Mouse (Mus musculus) heart, embryonic 13.5 days (tissue): Measurements from ENCODE around the gene Opn1mw. TPM values are rescaled to one million over a fixed set of nuclear protein-coding genes. Genes with fewer than 3 reads are reported as not detected.
"Not testable (repeated sequence)": the region's sequence is repeated elsewhere in the genome, so short reads cannot be mapped to it uniquely, and the experiment has no call there.

Experiments used
- ATAC-seq: fragments of 200-750 bp; cut with Nextera tagmentation; 2 replicates; pipeline ENCODE4 v1.8.0; 2017; ENCODE audit warnings: moderate TSS enrichment; ENCODE audit not compliant: insufficient number of reproducible peaks, low FRiP score, low TSS enrichment; ENCODE audit errors: extremely low read depth
- H3K27ac ChIP-seq: fragments of 300-500 bp; sonication (generic); replicated peaks from 2 replicates; pipeline ENCODE4 v1.5.1; 2015; ENCODE audit warnings: moderate library complexity, mild to moderate bottlenecking, inconsistent platforms
- H3K27me3 ChIP-seq: fragments of 300-500 bp; sonication (generic); replicated peaks from 2 replicates; pipeline ENCODE4 v1.6.1; 2015; ENCODE audit warnings: mild to moderate bottlenecking, inconsistent platforms
- H3K36me3 ChIP-seq: fragments of 300-500 bp; sonication (generic); 2 replicates; pipeline ENCODE4 v1.6.1; 2015; ENCODE audit warnings: mild to moderate bottlenecking, inconsistent platforms
- H3K4me1 ChIP-seq: fragments of 300-500 bp; sonication (generic); 2 replicates; pipeline ENCODE4 v1.6.1; 2015; ENCODE audit warnings: inconsistent platforms
- H3K4me2 ChIP-seq: fragments of 300-500 bp; sonication (generic); 2 replicates; pipeline ENCODE4 v1.6.1; 2015; ENCODE audit warnings: inconsistent platforms, mild to moderate bottlenecking, moderate library complexity
- H3K4me3 ChIP-seq: fragments of 300-500 bp; sonication (generic); 2 replicates; pipeline ENCODE4 v1.5.1; 2015; ENCODE audit warnings: moderate library complexity, mild to moderate bottlenecking, inconsistent platforms
- H3K9ac ChIP-seq: fragments of 300-500 bp; sonication (generic); 2 replicates; pipeline ENCODE4 v1.6.1; 2015; ENCODE audit warnings: inconsistent platforms, mild to moderate bottlenecking, moderate library complexity
- H3K9me3 ChIP-seq: fragments of 300-500 bp; sonication (generic); 2 replicates; pipeline ENCODE4 v1.6.1; 2016; ENCODE audit warnings: inconsistent platforms
- WGBS: fragments of 180-500 bp; shearing (Covaris S2); methylation state at CpG from one replicate; pipeline ENCODE4 v1.1.7; 2015; ENCODE audit warnings: mixed read lengths; 5-methylcytosine and 5-hydroxymethylcytosine counted together
- polyA plus RNA-seq: library from polyadenylated mRNA; unstranded; fragments of >200 nt; fragmentation: Nextera tagmentation; extraction: Ambion mirVana; gene quantifications from 2 replicates; pipeline ENCODE4 v1.2.1, GENCODE M21; 2015

The Opn1mw gene
- polyA plus RNA-seq, 1 experiment from 2014 or later, result not detected

DNA sequence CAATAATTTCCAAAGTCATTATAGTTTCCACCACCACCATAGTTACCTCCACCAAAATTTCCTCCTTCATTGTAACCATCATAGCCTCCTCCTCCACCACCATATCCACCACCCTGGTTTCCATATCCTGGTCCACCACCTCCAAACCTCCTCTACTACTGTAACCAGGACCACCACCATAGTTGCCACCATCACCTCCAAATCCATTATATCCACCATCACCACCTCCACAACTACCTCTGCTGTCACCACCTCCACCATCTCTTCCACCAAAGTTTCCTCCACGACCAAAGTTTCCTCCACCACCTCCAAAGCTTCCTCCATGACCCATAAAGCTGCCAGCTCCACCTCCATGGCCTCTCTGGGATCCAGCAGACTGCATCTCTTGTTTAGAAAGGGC is 8.0 kb downstream of the Opn1mw start, which contains the start of gene Mecp2:
Gene Mecp2, minus strand, starts transcription at position 101 of the 400 bp plus-strand sequence.
- H3K4me1 ChIP-seq, H3K36me3 ChIP-seq, H3K4me2 ChIP-seq, H3K4me3 ChIP-seq, H3K9ac ChIP-seq, H3K9me3 ChIP-seq, ATAC-seq, H3K27me3 ChIP-seq, H3K27ac ChIP-seq: not testable (repeated sequence)
- 24% methylated on average over 1 of the region's 1 CpGs for WGBS

DNA sequence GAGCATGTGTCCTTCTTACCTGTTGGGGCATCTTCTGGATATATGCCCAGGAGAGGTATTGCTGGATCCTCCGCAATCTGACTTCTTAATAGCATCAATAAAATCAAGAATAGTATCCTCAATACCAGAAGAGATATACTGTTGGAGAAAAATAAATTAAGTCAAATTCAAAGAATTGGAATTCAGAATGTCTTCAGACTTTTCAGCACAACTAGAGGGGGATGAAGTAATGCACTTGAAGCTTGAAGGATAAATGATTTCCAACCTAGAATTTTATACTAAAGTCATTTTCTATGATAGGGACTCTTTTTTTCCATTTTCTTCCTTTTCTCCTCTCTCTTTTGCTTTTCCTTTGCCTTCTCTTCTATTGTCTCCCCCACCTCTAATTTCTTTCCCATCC is 40.5 kb downstream of the Opn1mw start, which contains the start of gene Tex28:
Gene Tex28, minus strand, starts transcription at position 101 of the 400 bp plus-strand sequence.
- Histone ChIP-seq H3K27ac (no peak within 1 kb of the TSS), H3K4me3 (no peak within 1 kb of the TSS), H3K4me1 (no peaks in the 10 kb centered on the region), H3K9me3 (no peaks in the 10 kb centered on the region), H3K27me3 (no peaks in the 10 kb centered on the region), H3K36me3 (no peaks in the 10 kb centered on the region), H3K9ac (no peak within 1 kb of the TSS), H3K4me2 (no peak within 1 kb of the TSS)
- 89% methylated on average over 1 of the region's 1 CpGs for WGBS
- no peak for ATAC-seq

DNA sequence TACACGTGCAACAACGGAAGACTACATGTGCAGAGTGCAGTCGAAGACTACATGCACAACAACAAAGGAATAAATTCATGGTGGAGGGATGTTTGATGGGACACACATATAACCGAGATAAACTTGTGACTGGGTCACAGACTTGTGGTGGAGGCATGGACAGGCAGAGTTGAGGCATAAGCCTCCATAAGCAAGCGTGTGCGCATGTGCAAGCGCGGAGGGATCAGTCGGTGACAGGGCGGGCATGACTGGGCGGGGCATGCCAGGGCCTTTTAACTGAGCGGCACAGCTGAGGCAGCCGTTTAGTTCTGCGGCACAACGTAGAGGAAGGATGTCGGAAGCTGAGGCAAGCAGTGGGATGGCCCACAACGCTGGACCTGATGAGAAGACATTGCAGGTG is 49.7 kb downstream of the Opn1mw start, which contains the start of gene Tktl1:
Gene Tktl1, plus strand, starts transcription at position 301 of the 400 bp plus-strand sequence.
- Histone ChIP-seq H3K9ac (no peak within 1 kb of the TSS), H3K27me3 (no peaks in the 10 kb centered on the region), H3K27ac (no peak within 1 kb of the TSS), H3K4me1 (no peaks in the 10 kb centered on the region), H3K4me3 (no peak within 1 kb of the TSS), H3K4me2 (no peak within 1 kb of the TSS), H3K36me3 (no peaks in the 10 kb centered on the region), H3K9me3 (peaks cover 3% of the 10 kb centered on the region; the same call in 1 of the 2 replicates)
- 81% methylated on average over 17 of the region's 17 CpGs for WGBS
- ATAC-seq, result no peak

Other genes with a start within 250 kb of the Opn1mw start
- gene Avpr2, start 235.4 kb upstream of the Opn1mw start, polyA plus RNA-seq, result 0.13 TPM in 1 of 2 replicates, not detected in the other
- 0.66 and 0.86 TPM in 2 replicates for gene L1cam, start 231.4 kb upstream of the Opn1mw start, polyA plus RNA-seq
- 1.5 TPM in 2 replicates for gene Arhgap4, start 205.6 kb upstream of the Opn1mw start, polyA plus RNA-seq
- 87.0 and 96.6 TPM in 2 replicates for gene Naa10, start 205.5 kb upstream of the Opn1mw start, polyA plus RNA-seq
- gene Renbp, start 196.6 kb upstream of the Opn1mw start, polyA plus RNA-seq, result 52.1 and 60.4 TPM in 2 replicates
- 31.7 and 34.3 TPM in 2 replicates for gene Hcfc1, start 161.1 kb upstream of the Opn1mw start, polyA plus RNA-seq
- 45.2 and 50.3 TPM in 2 replicates for gene Irak1, start 103.5 kb upstream of the Opn1mw start, polyA plus RNA-seq
- 9.9 and 10.7 TPM in 2 replicates for gene Mecp2, start 7.9 kb downstream of the Opn1mw start, polyA plus RNA-seq
- not detected in 2 replicates for gene Tex28, start 40.4 kb downstream of the Opn1mw start, polyA plus RNA-seq
- gene Tktl1, start 49.8 kb downstream of the Opn1mw start, polyA plus RNA-seq, result not detected in 2 replicates
- 136 and 154 TPM in 2 replicates for gene Flna, start 122.4 kb downstream of the Opn1mw start, polyA plus RNA-seq
- 16.3 and 17.2 TPM in 2 replicates for gene Emd, start 127.2 kb downstream of the Opn1mw start, polyA plus RNA-seq
- gene Rpl10, start 143.3 kb downstream of the Opn1mw start, polyA plus RNA-seq, result 437 and 511 TPM in 2 replicates
- 63.9 and 66.2 TPM in 2 replicates for gene Taz, start 154.4 kb downstream of the Opn1mw start, polyA plus RNA-seq
- 9.9 and 13.4 TPM in 2 replicates for gene Dnase1l1, start 154.9 kb downstream of the Opn1mw start, polyA plus RNA-seq
- 117 and 131 TPM in 2 replicates for gene Atp6ap1, start 169.6 kb downstream of the Opn1mw start, polyA plus RNA-seq
- 136 and 152 TPM in 2 replicates for gene Gdi1, start 177.5 kb downstream of the Opn1mw start, polyA plus RNA-seq
- 49.5 and 55.5 TPM in 2 replicates for gene Fam50a, start 185.6 kb downstream of the Opn1mw start, polyA plus RNA-seq
- 5.3 and 7.5 TPM in 2 replicates for gene Plxna3, start 201.6 kb downstream of the Opn1mw start, polyA plus RNA-seq
- 90.1 and 98.3 TPM in 2 replicates for gene Lage3, start 226.2 kb downstream of the Opn1mw start, polyA plus RNA-seq
- gene Ubl4a, start 245.8 kb downstream of the Opn1mw start, polyA plus RNA-seq, result 59.3 TPM in 2 replicates
- 16.1 and 16.3 TPM in 2 replicates for gene Slc10a3, start 245.9 kb downstream of the Opn1mw start, polyA plus RNA-seq